Mouse (Mus musculus): ENCODE data around the gene Gdpgp1. TPM values are rescaled to one million over a fixed set of nuclear protein-coding genes. Genes with fewer than 3 reads are reported as not detected.

The Gdpgp1 gene
- total RNA-seq, 2 experiments from 2014 or later: 3.8 to 3.9 TPM

- no peak for DNase-seq
These were observed 33.4 kb upstream of the Gdpgp1 start for GRCm38 (mm10) chr7:80199286-80199685.

- no peak for DNase-seq
These were observed 32.6 kb upstream of the Gdpgp1 start for GRCm38 (mm10) chr7:80199851-80200587.

- DNase-seq: no peak
These were observed 32.1 kb upstream of the Gdpgp1 start for GRCm38 (mm10) chr7:80200588-80200945.

- peak; percentile 71 to 74 for DNase-seq
These were observed 31.6 kb upstream of the Gdpgp1 start for GRCm38 (mm10) chr7:80200963-80201539.

GRCm38 (mm10) chr7:80201888-80202540 lies 30.7 kb upstream of the Gdpgp1 start:
- DNase-seq: peak; percentile 58 to 68

- no peak for DNase-seq
These were observed 29.7 kb upstream of the Gdpgp1 start for GRCm38 (mm10) chr7:80202961-80203360.

- DNase-seq: peak; percentile 52 to 57
These were observed 29.0 kb upstream of the Gdpgp1 start for GRCm38 (mm10) chr7:80203638-80204096.

- DNase-seq: no peak
These were observed 28.3 kb upstream of the Gdpgp1 start for GRCm38 (mm10) chr7:80204362-80204761.

- DNase-seq: no peak
These were observed 27.7 kb upstream of the Gdpgp1 start for GRCm38 (mm10) chr7:80204961-80205360.

- no peak for DNase-seq
These were observed 26.7 kb upstream of the Gdpgp1 start for GRCm38 (mm10) chr7:80205705-80206589.

- peak; percentile 61 to 68 for DNase-seq
These were observed 25.3 kb upstream of the Gdpgp1 start for GRCm38 (mm10) chr7:80207314-80207731.

GRCm38 (mm10) chr7:80208026-80208642 lies 24.5 kb upstream of the Gdpgp1 start:
- no peak for DNase-seq

GRCm38 (mm10) chr7:80208738-80209430 lies 23.8 kb upstream of the Gdpgp1 start:
- peak; percentile 78 to 83 for DNase-seq

- DNase-seq: no peak
These were observed 23.0 kb upstream of the Gdpgp1 start for GRCm38 (mm10) chr7:80209669-80210068.

- DNase-seq: no peak
These were observed 21.7 kb upstream of the Gdpgp1 start for GRCm38 (mm10) chr7:80210982-80211381.

- no peak for DNase-seq
These were observed 19.1 kb upstream of the Gdpgp1 start for GRCm38 (mm10) chr7:80213604-80214003.

- DNase-seq: no peak
These were observed 18.2 kb upstream of the Gdpgp1 start for GRCm38 (mm10) chr7:80214459-80214858.

- peak; percentile 79 to 87 for DNase-seq
These were observed 17.3 kb upstream of the Gdpgp1 start for GRCm38 (mm10) chr7:80215398-80215797.

GRCm38 (mm10) chr7:80216566-80216965 lies 16.1 kb upstream of the Gdpgp1 start:
- DNase-seq: peak in 1 of 2 experiments; percentile 72

- DNase-seq: peak; percentile 64 to 66
These were observed 14.0 kb upstream of the Gdpgp1 start for GRCm38 (mm10) chr7:80218666-80219065.

- DNase-seq: peak in 1 of 2 experiments; percentile 56
These were observed 12.3 kb upstream of the Gdpgp1 start for GRCm38 (mm10) chr7:80220237-80220797.
